Mouse (Mus musculus) neural tube, embryonic 13.5 days (tissue): ENCODE data around the gene Sod2. TPM values are rescaled to one million over a fixed set of nuclear protein-coding genes. Genes with fewer than 3 reads are reported as not detected.
"Not testable (repeated sequence)": the region's sequence is repeated elsewhere in the genome, so short reads cannot be mapped to it uniquely, and the experiment has no call there.

ENCODE experiments used
- ATAC-seq: fragments of 200-750 bp; cut with Nextera tagmentation; 2 replicates; pipeline ENCODE4 v1.8.0; 2017; ENCODE audit warnings: low read depth, mild to moderate bottlenecking, moderate TSS enrichment, moderate library complexity
- H3K27ac ChIP-seq: fragments of 300-500 bp; sonication (generic); replicated peaks from 2 replicates; pipeline ENCODE4 v1.5.1; 2015; ENCODE audit warnings: moderate library complexity, mild to moderate bottlenecking, inconsistent platforms
- H3K27me3 ChIP-seq: fragments of 300-500 bp; sonication (generic); 2 replicates; pipeline ENCODE4 v1.6.1; 2015; ENCODE audit warnings: mild to moderate bottlenecking, inconsistent platforms
- H3K36me3 ChIP-seq: fragments of 300-500 bp; sonication (generic); 2 replicates; pipeline ENCODE4 v1.6.1; 2015; ENCODE audit warnings: mild to moderate bottlenecking, inconsistent platforms
- H3K4me1 ChIP-seq: fragments of 300-500 bp; sonication (generic); replicated peaks from 2 replicates; pipeline ENCODE4 v1.6.1; 2015; ENCODE audit warnings: inconsistent platforms
- H3K4me2 ChIP-seq: fragments of 300-500 bp; sonication (generic); 2 replicates; pipeline ENCODE4 v1.6.1; 2015; ENCODE audit warnings: inconsistent platforms, mild to moderate bottlenecking, moderate library complexity
- H3K4me3 ChIP-seq: fragments of 300-500 bp; sonication (generic); 2 replicates; pipeline ENCODE4 v1.5.1; 2015; ENCODE audit warnings: mild to moderate bottlenecking, inconsistent platforms
- H3K9ac ChIP-seq: fragments of 300-500 bp; sonication (generic); 2 replicates; pipeline ENCODE4 v1.6.1; 2015; ENCODE audit warnings: moderate library complexity, mild to moderate bottlenecking, inconsistent platforms
- H3K9me3 ChIP-seq: fragments of 300-500 bp; sonication (generic); 2 replicates; pipeline ENCODE4 v1.6.1; 2016; ENCODE audit warnings: inconsistent platforms
- WGBS: fragments of 180-500 bp; shearing (Covaris S2); methylation state at CpG from one replicate; pipeline ENCODE4 v1.1.7; 2015; 5-methylcytosine and 5-hydroxymethylcytosine counted together
- polyA plus RNA-seq: library from polyadenylated mRNA; unstranded; fragments of >200 nt; fragmentation: Nextera tagmentation; extraction: Ambion mirVana; gene quantifications from 2 replicates; pipeline ENCODE4 v1.2.1, GENCODE M21; 2015

The Sod2 gene
- polyA plus RNA-seq, 1 experiment from 2014 or later = 132 TPM

- H3K4me2 ChIP-seq, H3K27me3 ChIP-seq, H3K36me3 ChIP-seq, H3K27ac ChIP-seq, H3K9ac ChIP-seq, H3K9me3 ChIP-seq, H3K4me1 ChIP-seq, H3K4me3 ChIP-seq, ATAC-seq: not testable (repeated sequence)
- WGBS = 84% methylated on average over 4 of the region's 12 CpGs
These were observed 30.1 kb downstream of the Sod2 start for GRCm38 (mm10) chr17:13036627-13037192.

- H3K36me3 ChIP-seq, H3K9ac ChIP-seq, H3K9me3 ChIP-seq, H3K4me2 ChIP-seq, H3K4me3 ChIP-seq, H3K4me1 ChIP-seq, H3K27ac ChIP-seq, H3K27me3 ChIP-seq: not testable (repeated sequence)
- WGBS = 2% methylated on average over 3 of the region's 4 CpGs
- peak; percentile 90 for ATAC-seq
These were observed 37.4 kb downstream of the Sod2 start for GRCm38 (mm10) chr17:13043846-13044673.

DNA sequence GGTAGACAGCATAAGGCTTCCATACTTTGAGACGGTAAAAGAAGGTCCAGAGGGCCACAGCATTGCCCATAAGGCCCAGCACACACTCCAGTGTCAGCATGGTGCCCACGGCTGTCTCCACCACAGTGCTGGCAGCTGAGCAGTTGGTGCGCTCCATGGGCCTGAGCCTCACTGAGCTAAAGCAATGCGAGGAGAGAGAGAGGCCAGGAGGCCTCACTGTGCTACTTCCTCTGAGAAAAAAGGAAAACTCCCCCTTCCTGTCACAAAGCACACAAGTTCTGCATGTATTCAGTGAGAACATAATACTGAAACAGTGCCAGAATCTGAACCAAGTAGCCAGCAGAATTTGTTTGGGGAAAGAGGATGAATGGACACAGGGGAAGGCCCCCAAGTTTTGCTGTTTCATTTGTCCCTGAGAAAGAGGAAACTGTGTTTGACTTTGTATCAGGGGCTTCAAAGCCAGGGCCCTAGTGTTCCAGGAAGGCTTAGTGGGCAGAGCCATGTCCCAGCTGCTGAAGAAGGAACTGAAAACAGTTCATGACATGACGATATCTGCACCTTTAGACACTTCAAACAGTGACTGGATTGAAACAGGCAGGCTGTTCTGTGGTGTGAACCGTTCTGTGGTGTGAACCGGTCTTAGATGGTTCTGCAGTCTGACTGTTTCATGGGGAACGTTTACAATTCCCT lies 45.6 kb downstream of the Sod2 start, which contains the start of gene Gpr31b:
Gene Gpr31b, minus strand, starts transcription at position 173 of the 690 bp plus-strand sequence.
- not testable (repeated sequence) for H3K36me3 ChIP-seq, H3K27me3 ChIP-seq, H3K27ac ChIP-seq, H3K4me3 ChIP-seq, H3K9ac ChIP-seq, ATAC-seq, H3K4me1 ChIP-seq, H3K4me2 ChIP-seq, H3K9me3 ChIP-seq
- WGBS = 95% methylated on average over 2 of the region's 8 CpGs

DNA sequence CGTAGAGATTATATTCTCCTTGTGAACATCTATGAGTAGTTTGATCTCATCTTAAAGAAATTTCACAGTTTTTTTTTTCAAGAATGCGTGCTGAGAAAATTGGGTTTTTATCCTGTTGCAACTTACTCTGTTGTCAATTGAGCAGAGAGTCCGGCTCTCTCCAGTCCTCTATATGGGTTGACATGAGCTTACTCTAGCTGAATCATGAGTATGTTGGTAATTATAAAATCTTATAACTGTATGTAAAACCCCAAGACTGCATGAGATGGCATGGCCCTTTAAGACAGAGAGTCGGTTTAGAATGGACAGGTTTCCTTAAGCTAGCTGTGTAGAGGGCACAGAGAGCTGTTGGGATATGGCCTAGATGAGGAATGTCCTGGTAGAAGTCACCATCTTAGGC lies 54.2 kb downstream of the Sod2 start, which contains the start of gene Tcp10b:
Gene Tcp10b, plus strand, starts transcription at position 301 of the 400 bp plus-strand sequence.
- not testable (repeated sequence) for H3K27ac ChIP-seq, H3K36me3 ChIP-seq, H3K9me3 ChIP-seq, H3K9ac ChIP-seq, H3K4me1 ChIP-seq, H3K27me3 ChIP-seq, H3K4me2 ChIP-seq, ATAC-seq, H3K4me3 ChIP-seq
- WGBS = 97% methylated on average over 4 of the region's 4 CpGs

DNA sequence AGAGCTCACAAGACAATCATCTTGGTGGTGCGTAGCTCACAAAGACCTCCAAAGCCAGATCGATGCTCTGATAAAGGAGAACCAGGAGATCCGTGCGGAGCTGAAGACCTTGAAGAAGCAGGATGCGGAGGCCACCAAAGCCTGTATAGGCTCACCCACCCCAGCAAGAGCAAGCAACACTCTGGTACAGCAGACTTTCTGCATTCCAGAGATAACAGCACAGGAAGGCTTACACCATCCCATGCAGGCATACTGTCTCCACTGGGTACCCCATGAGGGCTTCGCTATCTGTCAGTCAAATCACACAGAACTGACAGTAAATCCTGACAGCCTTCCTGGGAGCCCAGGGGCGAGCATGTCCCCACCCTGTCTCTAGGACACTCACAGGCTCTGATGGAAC lies 56.2 kb downstream of the Sod2 start:
- H3K9ac ChIP-seq, H3K9me3 ChIP-seq, ATAC-seq, H3K4me2 ChIP-seq, H3K27ac ChIP-seq, H3K4me3 ChIP-seq, H3K4me1 ChIP-seq, H3K27me3 ChIP-seq, H3K36me3 ChIP-seq: not testable (repeated sequence)
- WGBS = 85% methylated on average over 7 of the region's 7 CpGs

GRCm38 (mm10) chr17:13067864-13068385 lies 61.3 kb downstream of the Sod2 start:
- H3K4me2 ChIP-seq, H3K4me3 ChIP-seq, H3K9me3 ChIP-seq, H3K27me3 ChIP-seq, H3K4me1 ChIP-seq, H3K27ac ChIP-seq, H3K36me3 ChIP-seq, H3K9ac ChIP-seq, ATAC-seq: not testable (repeated sequence)
- WGBS = 63% methylated on average over 1 of the region's 4 CpGs

- H3K4me3 ChIP-seq, H3K9ac ChIP-seq, H3K4me1 ChIP-seq, H3K4me2 ChIP-seq, H3K36me3 ChIP-seq, H3K27ac ChIP-seq, H3K9me3 ChIP-seq, H3K27me3 ChIP-seq, ATAC-seq: not testable (repeated sequence)
- 64% methylated on average over 4 of the region's 5 CpGs for WGBS
These were observed 62.6 kb downstream of the Sod2 start for GRCm38 (mm10) chr17:13069227-13069626.

Other genes with a start within 250 kb of the Sod2 start
- gene Igf2r, start 237.2 kb upstream of the Sod2 start, polyA plus RNA-seq = 11.5 and 13.4 TPM in 2 replicates
- gene Mas1, start 138.7 kb upstream of the Sod2 start, polyA plus RNA-seq = 0.14 TPM in 1 of 2 replicates, not detected in the other
- gene Mrgprh, start 130.8 kb upstream of the Sod2 start, polyA plus RNA-seq = not detected in 2 replicates
- gene Pnldc1, start 96.6 kb upstream of the Sod2 start, polyA plus RNA-seq = 1.9 and 2.5 TPM in 2 replicates
- 410 and 432 TPM in 2 replicates for gene Tcp1, start 91.1 kb upstream of the Sod2 start, polyA plus RNA-seq
- 134 and 144 TPM in 2 replicates for gene Mrpl18, start 90.5 kb upstream of the Sod2 start, polyA plus RNA-seq
- gene Acat3, start 66.2 kb upstream of the Sod2 start, polyA plus RNA-seq = 0.39 and 1.1 TPM in 2 replicates
- gene Acat2, start 46.1 kb upstream of the Sod2 start, polyA plus RNA-seq = 306 and 330 TPM in 2 replicates
- gene Wtap, start 12.7 kb upstream of the Sod2 start, polyA plus RNA-seq = 136 and 148 TPM in 2 replicates
- gene Gpr31b, start 45.5 kb downstream of the Sod2 start, polyA plus RNA-seq = not detected in 2 replicates
- 0.33 TPM in 1 of 2 replicates, not detected in the other for gene Tcp10b, start 54.3 kb downstream of the Sod2 start, polyA plus RNA-seq
- gene Unc93a, start 125.0 kb downstream of the Sod2 start, polyA plus RNA-seq = not detected in 2 replicates
- gene Smok2a, start 214.3 kb downstream of the Sod2 start, polyA plus RNA-seq = not detected in 2 replicates
- not detected in 2 replicates for gene Smok2b, start 223.4 kb downstream of the Sod2 start, polyA plus RNA-seq